Mouse (Mus musculus): ENCODE data around the gene Hook2. TPM values are rescaled to one million over a fixed set of nuclear protein-coding genes. Genes with fewer than 3 reads are reported as not detected.

Hook2 gene
- total RNA-seq, 1 experiment from 2014 or later, result 4.2 TPM

- no peak for ATAC-seq (replicated peaks; ENCODE audit: insufficient number of reproducible peaks, low FRiP score, low TSS enrichment, poor library complexity, severe bottlenecking)
Measured at GRCm38 (mm10) chr8:84970135-84970790, 20.1 kb upstream of the Hook2 start.

- ATAC-seq (replicated peaks; ENCODE audit: insufficient number of reproducible peaks, low FRiP score, low TSS enrichment, poor library complexity, severe bottlenecking), result no peak
Measured at GRCm38 (mm10) chr8:84970913-84971312, 19.5 kb upstream of the Hook2 start.

- ATAC-seq (replicated peaks; ENCODE audit: insufficient number of reproducible peaks, low FRiP score, low TSS enrichment, poor library complexity, severe bottlenecking), result no peak
Measured at GRCm38 (mm10) chr8:84973079-84973478, 17.3 kb upstream of the Hook2 start.

GRCm38 (mm10) chr8:84973803-84974542 is 16.4 kb upstream of the Hook2 start:
- 0 out of 2 replicates have a peak, but pooled peaks have one; percentile 15 for ATAC-seq (replicated peaks; ENCODE audit: insufficient number of reproducible peaks, low FRiP score, low TSS enrichment, poor library complexity, severe bottlenecking)

DNA sequence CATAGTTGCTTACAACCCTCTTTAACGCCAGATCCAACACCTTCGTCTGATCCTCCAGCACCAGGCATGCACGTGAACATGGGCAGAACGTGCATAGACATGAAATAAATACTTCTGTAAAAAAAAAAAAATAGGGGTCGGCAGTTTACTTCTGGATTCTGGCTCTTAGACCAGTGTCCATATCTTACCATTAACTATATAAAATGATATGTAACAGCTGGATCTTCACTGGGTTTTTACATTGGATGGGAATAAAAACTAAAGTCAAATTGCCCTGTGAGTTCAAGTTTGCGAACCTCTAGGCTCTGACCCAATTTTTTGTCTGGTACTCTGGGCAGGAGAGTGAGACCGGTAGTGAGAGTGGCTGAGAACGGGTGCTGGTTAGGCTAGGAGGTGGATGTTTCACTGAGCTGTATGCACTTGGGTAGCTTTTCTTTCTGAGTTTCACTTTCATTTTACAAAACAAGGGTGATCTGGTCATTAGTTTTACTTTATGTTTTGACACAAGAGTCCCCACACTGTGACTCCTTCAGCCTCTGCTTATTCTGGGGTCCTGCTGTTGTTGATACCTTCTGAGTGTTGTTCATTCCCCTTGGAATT is 15.8 kb upstream of the Hook2 start:
- no peak for ATAC-seq (replicated peaks; ENCODE audit: insufficient number of reproducible peaks, low FRiP score, low TSS enrichment, poor library complexity, severe bottlenecking)

DNA sequence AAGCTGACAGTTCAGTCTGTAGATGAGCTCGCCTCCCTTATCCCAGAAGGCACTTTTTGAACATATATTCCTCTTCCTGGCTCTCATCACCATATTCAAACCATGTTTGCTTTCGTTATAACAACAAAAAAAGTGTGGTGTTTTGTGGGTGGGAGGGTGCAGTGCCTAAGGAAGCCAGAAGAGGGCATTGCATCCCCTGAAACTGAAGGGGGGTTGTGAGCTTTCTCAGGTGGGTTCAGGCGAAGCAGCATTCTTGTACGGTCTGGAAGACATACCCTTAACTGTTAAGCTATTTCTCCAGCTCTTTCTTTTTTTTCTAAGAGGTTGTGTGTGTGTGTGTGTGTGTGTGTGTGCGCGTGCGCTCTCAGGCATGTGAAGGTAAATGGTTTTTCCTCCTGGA is 15.0 kb upstream of the Hook2 start:
- ATAC-seq (replicated peaks; ENCODE audit: insufficient number of reproducible peaks, low FRiP score, low TSS enrichment, poor library complexity, severe bottlenecking), result no peak

DNA sequence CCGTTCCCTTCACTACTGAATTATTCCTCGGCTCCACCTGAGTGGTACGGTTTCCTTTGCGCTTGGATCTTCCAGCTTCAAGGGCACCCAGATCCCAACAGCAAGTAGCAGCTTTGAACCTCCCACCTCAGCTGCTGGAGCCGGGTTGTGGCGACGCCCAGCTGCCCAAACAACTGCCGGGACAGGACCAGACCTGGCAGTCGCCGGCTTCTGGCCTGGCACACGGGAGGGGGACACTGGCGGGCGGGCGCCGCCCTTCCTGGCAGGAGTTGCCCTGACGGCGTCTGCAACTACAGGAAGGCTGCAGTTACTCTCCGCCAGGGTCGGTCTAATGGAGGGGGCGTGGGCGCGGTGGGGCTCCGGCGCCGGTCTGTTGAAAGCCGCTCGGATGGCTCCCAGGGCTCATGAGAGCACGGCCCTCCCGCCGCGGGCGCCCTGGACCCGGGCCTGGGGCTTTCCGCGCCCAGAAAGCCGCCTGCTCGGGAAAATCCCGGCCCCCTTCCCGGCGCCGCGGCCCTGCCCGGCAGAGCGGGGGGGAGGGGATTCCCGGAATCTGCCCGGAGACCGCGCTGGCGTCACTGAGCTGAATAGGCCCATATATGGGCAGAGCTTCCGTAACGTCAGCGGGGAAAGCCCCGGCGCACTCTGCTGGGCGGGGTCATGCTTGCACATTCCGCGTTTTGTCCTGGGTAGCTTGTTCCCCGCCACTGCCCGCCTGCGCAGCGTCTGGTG is 14.2 kb upstream of the Hook2 start:
- peak; percentile 25 for ATAC-seq (replicated peaks; ENCODE audit: insufficient number of reproducible peaks, low FRiP score, low TSS enrichment, poor library complexity, severe bottlenecking)

DNA sequence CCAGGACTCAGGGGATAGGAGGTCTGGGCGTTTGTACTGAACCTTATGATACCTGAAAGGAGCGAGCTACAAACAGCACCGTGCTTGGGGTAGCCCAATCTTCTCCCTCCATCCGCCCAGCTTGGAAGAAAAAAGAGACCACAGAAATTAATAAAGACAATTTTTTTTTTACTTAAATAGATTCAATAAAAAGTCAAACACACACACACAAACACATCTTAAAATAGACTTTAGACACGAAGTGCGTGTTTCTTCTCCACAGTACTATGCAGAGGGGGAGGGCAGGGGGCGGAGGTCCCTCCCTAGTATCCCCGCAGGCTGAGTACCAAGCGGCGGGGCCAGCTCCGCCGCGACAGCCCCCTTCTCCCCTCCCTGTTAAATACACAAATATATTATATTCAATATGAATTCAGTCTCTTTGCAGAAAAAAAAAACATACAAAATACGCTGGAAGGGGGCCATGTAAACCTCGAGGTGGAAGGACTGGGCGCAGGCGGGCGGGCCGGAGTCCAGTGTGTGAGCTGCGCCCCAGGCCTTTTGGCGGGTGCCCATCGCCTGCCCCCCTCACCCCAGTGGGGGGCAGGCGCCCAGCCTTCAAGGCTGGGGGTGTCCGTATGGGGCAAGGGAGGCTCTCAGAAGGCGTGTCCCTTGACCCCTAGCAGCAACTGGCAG is 13.5 kb upstream of the Hook2 start:
- ATAC-seq (replicated peaks; ENCODE audit: insufficient number of reproducible peaks, low FRiP score, low TSS enrichment, poor library complexity, severe bottlenecking), result no peak

DNA sequence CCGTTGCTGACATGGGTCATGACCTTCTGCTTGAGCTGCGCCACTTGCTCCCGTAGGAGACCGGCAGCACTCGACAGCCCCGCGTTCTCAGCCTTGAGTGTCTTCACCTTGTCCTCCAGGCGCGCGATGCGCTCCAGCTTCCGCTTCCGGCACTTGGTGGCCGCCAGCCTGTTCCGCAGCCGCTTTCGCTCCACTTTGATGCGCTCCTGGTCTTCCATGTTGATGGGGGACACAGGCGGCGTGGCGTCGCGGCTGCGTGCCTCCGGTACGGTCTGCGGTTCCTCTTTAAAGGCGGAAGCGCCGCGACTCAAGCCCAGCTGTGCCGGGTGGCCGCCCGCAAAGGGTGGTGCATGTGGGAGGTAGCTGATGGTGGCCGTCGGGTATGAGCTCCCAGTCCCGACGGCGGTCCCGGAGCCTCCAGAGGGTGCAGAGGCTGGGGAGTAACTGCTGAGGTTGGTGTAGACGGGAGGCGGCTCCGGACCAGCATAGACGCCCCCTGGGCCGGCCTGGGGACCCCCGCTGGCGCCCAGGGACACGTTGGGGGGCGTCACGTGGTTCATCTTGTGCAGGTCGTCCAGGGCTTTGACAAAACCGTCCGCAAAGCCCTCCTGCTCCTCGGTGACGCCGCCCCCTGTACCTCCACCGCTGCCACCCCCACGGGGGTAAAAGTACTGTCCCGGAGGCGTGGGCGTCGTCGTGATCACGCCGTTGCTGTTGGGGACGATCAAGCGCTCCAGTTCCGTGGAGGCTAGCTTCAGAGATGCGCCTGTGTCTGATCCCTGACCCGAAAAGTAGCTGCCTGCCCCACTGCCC is 12.8 kb upstream of the Hook2 start:
- no peak for ATAC-seq (replicated peaks; ENCODE audit: insufficient number of reproducible peaks, low FRiP score, low TSS enrichment, poor library complexity, severe bottlenecking)

- ATAC-seq (replicated peaks; ENCODE audit: insufficient number of reproducible peaks, low FRiP score, low TSS enrichment, poor library complexity, severe bottlenecking), result peak; percentile 30
Measured at GRCm38 (mm10) chr8:84978248-84978940, 12.0 kb upstream of the Hook2 start, which contains the start of gene Junb. TSS of gene Junb (minus strand) at chr8:84978718.

DNA sequence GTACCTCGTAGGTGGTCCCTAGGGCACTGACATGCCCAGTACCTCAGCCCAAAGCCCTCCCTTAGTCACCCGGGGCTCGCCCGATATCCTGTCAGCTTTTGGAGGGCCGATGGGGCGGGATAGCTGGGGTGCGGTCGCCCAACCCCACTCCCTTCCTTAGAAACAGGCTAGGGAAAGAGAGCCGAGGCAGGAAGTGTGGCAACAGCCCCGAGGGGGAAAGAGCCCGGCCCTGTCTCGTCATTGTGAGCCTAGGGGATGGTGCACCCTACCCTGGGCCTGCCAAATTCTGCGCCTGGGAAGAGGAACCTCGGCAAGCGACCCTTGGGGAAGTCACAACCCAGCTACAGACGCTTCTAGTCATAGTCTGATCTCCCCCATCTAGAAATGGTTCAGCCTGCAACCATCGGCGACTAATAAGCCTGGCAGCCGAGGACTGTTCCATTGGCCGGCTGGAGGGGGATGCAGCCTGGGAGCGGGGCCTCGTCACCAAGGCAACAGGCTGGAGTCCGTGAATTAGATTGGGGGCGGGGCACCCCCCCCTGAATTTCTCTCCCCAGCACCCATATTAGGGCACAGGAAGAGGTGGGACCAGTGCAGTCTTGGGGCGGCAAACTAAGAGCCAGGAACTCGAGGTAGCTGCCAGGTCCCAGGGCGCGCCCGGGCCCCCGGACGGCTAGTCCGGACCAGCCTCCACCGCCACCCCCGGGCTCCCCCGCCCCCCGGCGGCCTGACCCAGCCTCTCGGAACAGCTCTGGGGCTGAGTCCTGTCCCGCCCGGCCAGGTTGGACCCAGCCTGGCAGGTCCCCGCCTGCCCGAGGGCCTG is 10.6 kb upstream of the Hook2 start:
- peak; percentile 44 for ATAC-seq (replicated peaks; ENCODE audit: insufficient number of reproducible peaks, low FRiP score, low TSS enrichment, poor library complexity, severe bottlenecking)

DNA sequence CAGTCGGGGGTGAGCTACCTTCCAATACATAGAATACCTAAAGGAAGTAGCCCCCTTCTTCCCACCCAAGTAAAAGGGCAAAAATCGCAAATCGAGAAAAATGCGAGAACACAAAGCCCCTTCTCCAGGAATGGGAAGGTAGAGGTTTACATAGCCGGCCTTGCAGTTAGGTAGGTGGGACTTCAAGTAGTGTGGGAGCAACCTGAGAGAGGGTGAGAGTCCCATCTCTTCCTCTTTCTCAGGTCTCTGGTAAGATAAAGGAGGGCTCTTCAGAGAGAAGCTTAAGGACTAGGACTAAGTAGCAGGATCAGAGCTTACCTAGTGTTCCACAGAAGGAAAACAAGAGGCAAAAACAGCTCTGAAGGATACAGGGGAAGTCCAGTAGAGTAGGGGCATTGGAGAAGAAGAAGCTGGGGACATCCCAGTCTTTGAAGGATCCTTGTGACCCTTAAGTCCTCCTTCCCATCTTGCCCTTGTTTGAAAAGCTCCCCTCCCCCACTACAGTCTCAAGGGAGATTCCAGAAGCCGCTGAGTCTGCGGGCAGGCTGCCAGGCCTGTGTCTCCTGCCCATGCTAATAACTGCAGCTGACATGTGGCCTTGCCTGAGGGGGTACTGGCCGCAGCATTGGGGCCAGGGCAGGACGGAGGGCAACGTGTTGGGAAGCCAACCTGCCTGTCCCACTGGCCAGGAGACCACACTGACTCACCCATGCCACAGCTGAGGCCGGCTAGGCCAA is 9.6 kb upstream of the Hook2 start:
- no peak for ATAC-seq (replicated peaks; ENCODE audit: insufficient number of reproducible peaks, low FRiP score, low TSS enrichment, poor library complexity, severe bottlenecking)

DNA sequence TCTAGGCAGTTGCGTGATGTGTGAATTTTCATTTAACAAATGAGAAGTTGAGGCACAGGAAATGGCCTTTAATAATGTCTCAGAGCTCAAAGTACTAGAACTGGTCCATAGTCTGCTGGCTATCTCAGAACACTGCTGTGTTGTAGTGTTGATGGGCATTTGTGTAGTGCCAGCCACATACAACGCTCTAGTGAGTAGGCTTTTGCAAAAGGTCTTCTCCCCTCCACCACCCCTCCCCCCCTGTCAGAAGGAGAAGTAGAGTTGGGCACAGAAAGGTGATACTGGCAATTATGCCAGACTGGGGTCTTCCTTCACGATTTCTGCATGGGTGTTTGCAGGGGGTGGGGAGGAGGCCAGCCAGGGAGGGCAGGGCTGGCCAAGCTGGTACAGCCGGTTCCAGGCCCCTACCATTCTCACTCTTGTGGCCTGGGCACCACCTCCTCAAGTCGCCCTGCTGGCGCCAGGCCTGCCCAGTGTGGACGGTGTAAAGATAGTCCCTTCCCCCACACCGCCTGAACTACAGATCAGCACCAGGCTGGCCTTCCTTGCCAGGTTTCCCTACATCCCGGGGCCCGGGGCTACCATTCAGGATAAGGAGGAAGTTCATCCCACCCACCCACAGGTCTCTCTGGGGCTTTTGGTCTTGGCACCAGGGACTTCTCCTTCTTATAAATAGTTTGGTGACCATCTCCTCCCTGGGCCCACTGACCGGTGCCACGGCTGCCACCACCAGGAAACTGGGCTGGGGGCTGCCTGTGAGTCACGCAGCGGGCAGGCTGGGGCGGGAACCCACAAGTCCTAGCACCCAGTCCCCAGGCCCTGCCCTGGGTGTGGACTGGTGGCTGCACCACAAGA is 8.5 kb upstream of the Hook2 start:
- no peak for ATAC-seq (replicated peaks; ENCODE audit: insufficient number of reproducible peaks, low FRiP score, low TSS enrichment, poor library complexity, severe bottlenecking)

DNA sequence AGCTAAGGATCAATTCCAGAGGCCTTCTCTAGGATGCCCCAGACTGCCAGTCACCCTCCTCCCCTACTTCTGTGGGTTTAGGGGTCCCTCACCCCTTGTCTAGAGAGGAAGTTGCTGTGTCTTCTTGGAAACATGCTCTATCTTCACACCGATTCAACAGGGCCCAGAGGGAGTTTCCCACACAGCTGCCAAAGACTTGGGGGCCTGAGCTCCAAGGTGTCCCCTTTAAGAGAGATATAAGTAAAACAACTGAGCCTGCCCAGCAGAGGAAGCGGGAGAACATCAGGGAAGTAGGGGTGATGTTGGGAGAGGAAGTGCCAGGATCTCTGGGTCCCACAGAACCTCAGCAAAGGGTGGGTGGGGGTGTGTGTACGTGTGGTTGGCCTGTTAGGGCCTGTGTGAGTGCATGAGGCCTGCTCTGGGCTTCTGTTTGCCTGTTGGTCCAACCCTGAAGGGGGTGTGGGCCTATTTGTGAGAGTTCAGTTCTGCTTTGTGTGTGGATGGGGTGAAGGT is 7.8 kb upstream of the Hook2 start:
- peak; percentile 15 for ATAC-seq (replicated peaks; ENCODE audit: insufficient number of reproducible peaks, low FRiP score, low TSS enrichment, poor library complexity, severe bottlenecking)

All from monocyte, adult 5-6 weeks (primary cell).